Mouse (Mus musculus): ENCODE measurements around the gene Myl6.

DNA sequence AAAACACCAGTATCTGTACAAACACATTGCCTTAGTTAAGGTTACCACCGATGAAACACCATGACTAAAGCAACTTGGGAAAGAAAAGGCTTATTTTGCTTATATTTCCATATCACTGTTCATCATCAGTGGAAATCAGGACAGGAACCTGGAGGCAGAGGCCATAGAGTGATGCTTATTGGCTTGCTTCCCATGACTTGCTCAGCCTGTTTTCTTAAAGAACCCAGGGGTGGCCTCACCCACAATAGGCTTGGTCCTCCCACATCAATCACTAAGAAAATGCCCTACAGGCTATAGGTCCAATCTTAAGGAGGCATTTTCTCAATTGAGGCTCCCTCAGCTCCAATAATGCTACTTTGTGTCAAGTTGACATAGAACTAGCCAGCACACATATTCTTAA is 51.2 kb downstream of the Myl6 start:
- TF ChIP-seq CTCF (IDR thresholded peaks at IDR 0.05), result no peak
- TF ChIP-seq EP300 (IDR thresholded peaks at IDR 0.05), result no peak
